Mouse (Mus musculus) stomach, embryonic 16.5 days (tissue): ENCODE data around the gene B4galnt1. TPM values are rescaled to one million over a fixed set of nuclear protein-coding genes. Genes with fewer than 3 reads are reported as not detected.

Source experiments
- ATAC-seq: fragments of 200-750 bp; cut with Nextera tagmentation; 2 replicates; pipeline ENCODE4 v1.8.0; 2017; ENCODE audit warnings: moderate number of reproducible peaks, moderate TSS enrichment; ENCODE audit not compliant: insufficient read depth, low FRiP score
- H3K27ac ChIP-seq: fragments of 300-500 bp; sonication (generic); 2 replicates; pipeline ENCODE4 v1.5.1; 2014; ENCODE audit warnings: low read length
- H3K27me3 ChIP-seq: fragments of 300-500 bp; sonication (generic); 2 replicates; pipeline ENCODE4 v1.6.1; 2014; ENCODE audit warnings: low read length, control low read depth, mixed read lengths; ENCODE audit not compliant: control insufficient read depth, insufficient read depth
- H3K36me3 ChIP-seq: fragments of 300-500 bp; sonication (generic); 2 replicates; pipeline ENCODE4 v1.6.1; 2014; ENCODE audit warnings: low read length; ENCODE audit not compliant: control insufficient read depth, insufficient read depth
- H3K4me1 ChIP-seq: fragments of 300-500 bp; sonication (generic); 2 replicates; pipeline ENCODE4 v1.6.1; 2014; ENCODE audit warnings: low read length, control low read depth, mixed read lengths; ENCODE audit not compliant: control insufficient read depth, insufficient read depth
- H3K4me2 ChIP-seq: fragments of 300-500 bp; sonication (generic); 2 replicates; pipeline ENCODE4 v1.6.1; 2014; ENCODE audit warnings: low read depth, low read length, mixed read lengths
- H3K4me3 ChIP-seq: fragments of 300-500 bp; sonication (generic); replicated peaks from 2 replicates; pipeline ENCODE4 v1.5.1; 2014; ENCODE audit warnings: mild to moderate bottlenecking, low read length
- H3K9ac ChIP-seq: fragments of 300-500 bp; sonication (generic); 2 replicates; pipeline ENCODE4 v1.6.1; 2014; ENCODE audit warnings: low read length
- H3K9me3 ChIP-seq: fragments of 300-500 bp; sonication (generic); replicated peaks from 2 replicates; pipeline ENCODE4 v1.6.1; 2016; ENCODE audit warnings: low read length, control low read depth; ENCODE audit not compliant: control insufficient read depth
- WGBS: fragments of 180-500 bp; shearing (Covaris S2); extraction: QIAGEN DNeasy Blood & Tissue Kit; methylation state at CpG from one replicate; pipeline ENCODE4 v1.1.7; 2014; 5-methylcytosine and 5-hydroxymethylcytosine counted together
- polyA plus RNA-seq: library from polyadenylated mRNA; unstranded; fragments of >200 nt; fragmentation: Nextera tagmentation; extraction: Ambion mirVana; gene quantifications from 2 replicates; pipeline ENCODE4 v1.2.1, GENCODE M21; 2015

Gene B4galnt1
- polyA plus RNA-seq, 1 experiment from 2014 or later = 29.3 TPM

GRCm38 (mm10) chr10:127170837-127171272 lies 5.8 kb downstream of the B4galnt1 start:
- Histone ChIP-seq H3K4me3 (peak overlapping the region; percentile 42), H3K4me1 (peaks cover 18% of the 10 kb centered on the region), H3K9me3 (no peaks in the 10 kb centered on the region), H3K27me3 (peaks cover 39% of the 10 kb centered on the region), H3K27ac (no peak overlapping the region), H3K4me2 (peak overlapping the region; percentile 69), H3K36me3 (no peaks in the 10 kb centered on the region), H3K9ac (peak overlapping the region; percentile 28; the same call in 1 of the 2 replicates)
- 2% methylated on average over 28 of the region's 29 CpGs for WGBS
- ATAC-seq = peak; percentile 66

- Histone ChIP-seq H3K36me3 (no peaks in the 10 kb centered on the region), H3K4me2 (no peak overlapping the region), H3K27ac (no peak overlapping the region), H3K4me1 (peaks cover 18% of the 10 kb centered on the region), H3K4me3 (no peak overlapping the region), H3K9me3 (no peaks in the 10 kb centered on the region), H3K9ac (no peak overlapping the region), H3K27me3 (peaks cover 35% of the 10 kb centered on the region)
- ATAC-seq = no peak
- WGBS = 82% methylated on average over 15 of the region's 15 CpGs
These were observed 6.7 kb downstream of the B4galnt1 start for GRCm38 (mm10) chr10:127171631-127172200.

- H3K27ac ChIP-seq = no peak overlapping the region
- H3K36me3 ChIP-seq = no peaks in the 10 kb centered on the region
- no peaks in the 10 kb centered on the region for H3K9me3 ChIP-seq
- no peak for ATAC-seq
- no peak overlapping the region for H3K9ac ChIP-seq
- H3K4me1 ChIP-seq = peaks cover 21% of the 10 kb centered on the region
- peaks cover 27% of the 10 kb centered on the region for H3K27me3 ChIP-seq
- no peak overlapping the region for H3K4me2 ChIP-seq
- H3K4me3 ChIP-seq = no peak overlapping the region
- WGBS = 78% methylated on average over 16 of the region's 16 CpGs
These were observed 8.4 kb downstream of the B4galnt1 start for GRCm38 (mm10) chr10:127173148-127174065.

DNA sequence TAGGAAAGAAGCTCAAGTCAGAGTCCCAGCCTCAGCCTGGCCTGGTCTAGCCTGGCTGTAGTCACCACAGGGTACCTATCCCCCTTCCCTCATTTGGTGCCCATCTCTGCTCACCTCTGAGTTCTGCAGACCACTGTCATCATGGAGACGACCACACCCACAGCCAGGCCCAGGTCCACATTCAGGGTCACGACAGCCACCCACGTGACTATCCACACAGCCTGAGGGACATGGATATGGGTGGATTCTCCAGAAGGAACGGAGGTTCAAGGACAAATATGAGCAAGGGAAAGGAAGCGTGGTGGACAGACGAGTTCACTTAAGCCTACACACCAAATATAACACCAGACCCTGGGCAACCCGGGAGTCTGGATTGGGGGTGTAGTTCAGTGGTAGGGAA lies 9.1 kb downstream of the B4galnt1 start:
- H3K4me2 ChIP-seq = no peak overlapping the region
- no peaks in the 10 kb centered on the region for H3K36me3 ChIP-seq
- no peaks in the 10 kb centered on the region for H3K9me3 ChIP-seq
- no peak overlapping the region for H3K9ac ChIP-seq
- H3K27ac ChIP-seq = no peak overlapping the region
- peaks cover 33% of the 10 kb centered on the region for H3K27me3 ChIP-seq
- WGBS = 81% methylated on average over 7 of the region's 7 CpGs
- no peak overlapping the region for H3K4me3 ChIP-seq
- H3K4me1 ChIP-seq = peaks cover 25% of the 10 kb centered on the region
- no peak for ATAC-seq

GRCm38 (mm10) chr10:127176228-127176627 lies 11.2 kb downstream of the B4galnt1 start:
- no peaks in the 10 kb centered on the region for H3K9me3 ChIP-seq
- H3K27ac ChIP-seq = no peak overlapping the region
- peaks cover 15% of the 10 kb centered on the region for H3K4me1 ChIP-seq
- no peaks in the 10 kb centered on the region for H3K36me3 ChIP-seq
- no peak for ATAC-seq
- WGBS = 38% methylated on average over 3 of the region's 3 CpGs
- H3K4me3 ChIP-seq = no peak overlapping the region
- no peak overlapping the region for H3K4me2 ChIP-seq
- peaks cover 40% of the 10 kb centered on the region for H3K27me3 ChIP-seq
- H3K9ac ChIP-seq = no peak overlapping the region

DNA sequence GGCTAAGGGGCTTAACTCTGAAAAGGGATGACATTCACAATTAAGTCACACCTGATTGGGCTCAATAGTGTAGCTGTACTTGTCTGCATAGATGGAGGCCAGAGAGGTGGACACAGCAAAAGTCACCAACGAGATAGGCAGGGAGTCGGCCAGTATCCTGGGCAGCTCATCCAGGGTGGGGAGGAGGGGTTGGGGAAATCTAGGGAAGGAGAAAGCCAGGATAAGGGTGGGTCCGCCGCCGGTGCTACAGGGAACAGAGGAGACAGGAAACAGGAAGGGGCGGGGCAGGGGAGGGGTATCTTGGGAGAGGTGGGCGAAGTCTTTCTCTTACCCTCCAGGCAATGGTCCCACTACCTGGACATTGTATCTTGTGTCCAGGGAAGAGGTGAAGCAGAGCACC lies 11.7 kb downstream of the B4galnt1 start:
- no peak for ATAC-seq
- Histone ChIP-seq H3K4me2 (no peak overlapping the region), H3K36me3 (no peaks in the 10 kb centered on the region), H3K9ac (no peak overlapping the region), H3K4me1 (peaks cover 15% of the 10 kb centered on the region), H3K27ac (no peak overlapping the region), H3K9me3 (no peaks in the 10 kb centered on the region), H3K27me3 (peaks cover 45% of the 10 kb centered on the region), H3K4me3 (no peak overlapping the region)
- 11% methylated on average over 7 of the region's 7 CpGs for WGBS

DNA sequence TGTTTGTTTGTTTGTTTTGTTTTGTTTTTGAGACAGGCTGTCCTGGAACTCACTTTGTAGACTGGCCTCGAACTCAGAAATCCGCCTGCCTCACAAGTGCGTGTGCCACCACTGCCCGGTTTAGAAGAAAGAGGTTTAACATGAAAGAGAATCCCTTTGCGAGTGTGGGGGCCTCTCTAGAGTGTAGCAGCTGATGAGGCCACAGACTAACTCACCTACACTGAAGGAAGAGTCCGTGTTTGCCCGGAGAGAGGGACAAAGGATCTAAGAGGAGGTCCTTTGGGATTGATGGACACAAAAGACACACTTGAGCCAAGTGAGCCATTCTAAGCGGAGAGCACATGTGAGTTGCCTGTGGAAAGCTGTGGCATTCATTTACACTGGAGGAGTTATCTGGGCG lies 12.2 kb downstream of the B4galnt1 start:
- WGBS = 23% methylated on average over 9 of the region's 9 CpGs
- H3K4me1 ChIP-seq = peaks cover 15% of the 10 kb centered on the region
- no peaks in the 10 kb centered on the region for H3K36me3 ChIP-seq
- H3K27ac ChIP-seq = no peak overlapping the region
- H3K9me3 ChIP-seq = no peaks in the 10 kb centered on the region
- H3K9ac ChIP-seq = no peak overlapping the region
- H3K4me2 ChIP-seq = no peak overlapping the region
- H3K27me3 ChIP-seq = peaks cover 48% of the 10 kb centered on the region
- H3K4me3 ChIP-seq = no peak overlapping the region
- ATAC-seq = no peak

DNA sequence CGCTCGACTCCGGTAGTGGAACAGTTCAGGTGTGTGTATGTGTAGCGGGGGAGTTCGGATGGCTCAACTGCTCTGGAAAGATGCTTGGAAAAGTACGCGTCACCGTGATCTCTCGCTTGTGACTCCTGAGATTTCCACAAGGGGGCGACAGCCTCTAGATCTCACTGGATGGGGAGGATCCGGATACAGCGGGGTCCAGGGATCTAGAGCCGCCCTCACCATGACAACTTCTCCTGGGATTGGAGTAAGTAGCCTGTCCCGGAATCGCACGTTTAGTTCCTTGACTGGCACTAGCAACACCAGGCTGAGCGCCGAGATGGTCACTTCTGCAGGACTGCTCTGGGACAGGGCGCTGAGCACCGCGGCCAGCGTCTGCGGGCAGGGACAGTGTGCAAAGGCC lies 12.7 kb downstream of the B4galnt1 start:
- Histone ChIP-seq H3K4me1 (peaks cover 15% of the 10 kb centered on the region), H3K27me3 (peaks cover 48% of the 10 kb centered on the region), H3K9ac (peak overlapping the region; percentile 49), H3K27ac (no peak overlapping the region), H3K36me3 (no peaks in the 10 kb centered on the region), H3K9me3 (no peaks in the 10 kb centered on the region), H3K4me3 (peak overlapping the region; percentile 37), H3K4me2 (peak overlapping the region; percentile 59)
- WGBS = 1% methylated on average over 23 of the region's 23 CpGs
- peak; percentile 56; the same call in 1 of the 2 replicates for ATAC-seq
